Mouse (Mus musculus): ENCODE measurements at regions not wholly inside any gene's neighbourhood (a gene's known extent, or its start where the extent isn't known, plus 50 kb on each side); places are given as distances from the start of the nearest gene placed in this dataset.

DNA sequence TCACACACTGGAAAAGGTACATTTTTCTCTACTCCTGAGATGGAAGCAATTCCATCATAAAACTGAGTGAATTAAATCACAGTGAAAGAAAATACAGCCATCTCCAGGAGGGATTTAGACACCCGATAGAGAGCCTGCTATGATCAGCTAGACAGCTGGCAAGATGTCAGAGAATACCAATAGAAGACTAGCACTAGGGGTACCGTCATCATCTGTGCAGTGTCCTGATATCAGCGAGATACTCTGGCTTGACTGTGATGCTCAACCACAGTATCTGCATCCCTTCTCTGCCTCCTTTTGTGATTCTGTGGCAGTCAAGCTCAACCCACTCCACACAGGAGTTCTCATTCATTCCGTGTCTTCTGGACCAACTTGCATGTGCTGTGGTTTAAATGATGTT is 87.4 kb downstream of the Rbm43 start:
- TF ChIP-seq CTCF (IDR thresholded peaks at IDR 0.05; ENCODE audit: insufficient read depth, low read depth, low read length) (no peak), POLR2A (IDR thresholded peaks at IDR 0.05; ENCODE audit: insufficient read depth, low read depth, low read length) (no peak)

Data from olfactory bulb, adult 2 months (tissue).